Mouse (Mus musculus): Measurements from ENCODE around the gene Olfr94. TPM values are rescaled to one million over a fixed set of nuclear protein-coding genes. Genes with fewer than 3 reads are reported as not detected.

The Olfr94 gene
- polyA plus RNA-seq (2012; ENCODE audit: low replicate concordance): not detected in 2 replicates

DNA sequence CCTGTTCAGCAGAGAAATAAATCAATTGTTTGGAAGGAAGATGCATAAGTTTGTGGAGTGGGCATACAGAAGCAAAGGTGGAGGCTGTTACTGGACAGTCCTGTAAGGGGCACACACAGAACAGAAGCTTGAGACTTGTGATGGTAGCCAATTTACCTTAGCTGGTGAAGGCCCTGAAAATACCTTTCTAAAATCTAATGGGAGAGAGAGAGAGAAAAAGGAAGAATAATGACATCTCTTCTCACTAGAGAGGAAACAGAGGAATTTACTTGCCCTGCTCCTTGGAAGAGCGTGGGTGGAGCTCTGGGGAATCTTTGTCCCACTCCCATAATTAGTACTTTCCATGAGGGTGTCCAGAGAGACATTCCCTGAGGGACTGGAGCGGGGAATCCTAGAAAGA lies at the start of gene Olfr94:
TSS of gene Olfr94 (minus strand) at position 101 of the 400 bp plus-strand sequence.

DNA sequence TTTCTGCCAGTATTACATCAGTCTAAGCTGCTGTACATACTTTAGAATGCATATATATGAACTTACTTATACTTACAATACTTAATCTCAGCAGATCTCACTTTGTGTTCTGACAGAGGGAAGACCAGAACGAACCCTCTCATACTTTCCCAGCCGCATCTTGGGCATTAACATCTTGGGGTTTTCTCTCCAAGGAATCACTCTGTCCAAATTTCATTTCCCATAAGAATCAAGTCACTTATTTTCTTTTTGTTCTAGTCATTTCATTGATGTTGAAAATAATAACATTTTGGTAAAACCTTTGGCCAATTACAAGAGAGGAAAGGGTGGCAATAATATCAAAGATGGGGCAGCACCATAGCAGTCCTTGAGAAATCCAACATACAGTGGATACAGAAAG lies 36.4 kb upstream of the Olfr94 start, which contains the start of gene Olfr97:
TSS of gene Olfr97 (minus strand) at position 101 of the 400 bp plus-strand sequence.

DNA sequence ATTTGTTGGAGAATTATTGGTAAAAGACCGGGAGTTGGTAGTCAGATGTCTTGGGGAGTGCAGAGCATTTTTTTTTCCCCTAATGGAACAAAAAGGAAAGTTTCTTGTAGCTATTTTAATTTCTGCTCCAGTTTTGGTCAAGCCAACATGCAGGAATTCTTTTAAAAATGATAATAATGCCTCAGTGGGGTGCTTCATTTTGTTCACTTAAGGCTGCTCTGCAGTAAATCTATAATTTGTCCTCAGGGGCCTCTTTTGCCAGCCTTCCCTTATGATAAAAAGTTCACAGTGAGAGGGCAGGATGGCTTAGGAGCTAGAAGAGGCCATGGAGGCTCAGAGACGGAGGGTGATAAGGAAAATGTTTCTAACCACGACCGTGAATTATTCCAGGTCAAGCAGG lies 19.1 kb upstream of the Olfr94 start, which contains the start of gene Olfr96:
TSS of gene Olfr96 (plus strand) at position 301 of the 400 bp plus-strand sequence.

DNA sequence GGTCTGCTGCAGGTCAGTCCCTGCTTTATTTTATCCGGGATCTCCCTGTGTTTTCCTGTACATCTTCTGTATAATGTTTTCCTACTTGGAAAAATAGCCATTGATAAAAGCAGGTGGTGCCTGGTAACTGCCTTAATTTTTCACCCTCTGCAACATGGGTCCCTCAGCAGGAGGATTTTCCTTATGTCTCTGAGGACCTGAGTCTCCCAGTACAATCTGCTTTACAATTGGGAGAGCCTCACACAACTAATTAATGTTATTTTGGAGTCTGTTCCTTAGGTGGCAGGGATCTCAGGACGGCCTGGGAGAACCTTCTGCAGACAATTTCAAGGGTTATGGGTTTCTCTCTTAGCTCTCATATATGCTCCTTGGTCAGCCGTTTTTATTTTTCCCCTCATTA lies 12.2 kb upstream of the Olfr94 start, which contains the start of gene Olfr95:
TSS of gene Olfr95 (minus strand) at position 101 of the 400 bp plus-strand sequence.

DNA sequence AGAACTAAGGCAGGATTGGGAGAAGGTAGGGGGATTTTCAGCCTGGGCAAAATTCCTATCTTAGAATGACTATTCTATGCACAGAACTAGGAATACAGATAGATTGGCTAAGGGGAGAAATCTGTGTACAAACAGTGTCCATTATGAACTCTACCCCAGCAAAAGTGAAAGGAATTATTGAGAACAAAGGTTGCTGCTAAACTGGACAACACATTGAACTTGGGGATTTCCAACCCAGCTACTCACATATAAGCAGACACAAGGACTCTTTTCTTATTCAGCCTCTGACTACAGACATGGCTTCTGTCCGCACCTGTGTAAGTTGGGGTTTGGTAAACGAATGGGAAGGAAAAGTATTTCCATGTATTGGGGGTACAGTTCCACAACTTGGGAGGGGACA lies 7.1 kb downstream of the Olfr94 start, which contains the start of gene Ubd:
TSS of gene Ubd (plus strand) at position 237 of the 400 bp plus-strand sequence.

DNA sequence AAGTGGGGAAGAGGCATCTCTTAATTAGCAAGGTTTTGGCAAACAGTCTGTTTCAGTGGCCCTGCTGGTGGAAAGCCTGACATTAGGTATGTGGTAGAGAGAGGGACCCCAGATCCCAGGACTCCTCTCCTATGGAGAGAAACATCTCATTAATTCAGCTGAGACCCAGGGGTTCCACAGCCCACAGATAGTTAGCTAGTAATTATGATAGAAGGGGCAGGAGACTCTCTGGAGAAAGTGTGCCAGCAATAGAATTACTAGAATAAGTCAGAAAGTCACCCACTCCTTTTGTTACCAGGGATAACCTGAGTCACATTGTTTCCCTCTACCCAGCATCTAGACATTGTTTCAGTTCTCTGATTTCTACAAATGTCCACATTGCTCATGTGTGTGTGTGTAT lies 39.4 kb downstream of the Olfr94 start, which contains the start of gene Olfr93:
TSS of gene Olfr93 (minus strand) at position 101 of the 400 bp plus-strand sequence.

Other genes starting within 250 kb of the Olfr94 start
- gene Ppp1r11, start 249.3 kb downstream of the Olfr94 start, polyA plus RNA-seq (2012; ENCODE audit: low replicate concordance): 69.5 and 387 TPM in 2 replicates
- 3.8 and 12.0 TPM in 2 replicates for gene Znrd1, start 242.4 kb downstream of the Olfr94 start, polyA plus RNA-seq (2012; ENCODE audit: low replicate concordance)
- gene Znrd1as, start 242.4 kb downstream of the Olfr94 start, polyA plus RNA-seq (2012; ENCODE audit: low replicate concordance): 0.94 TPM in 1 of 2 replicates, not detected in the other
- gene 2410137M14Rik, start 219.8 kb downstream of the Olfr94 start, polyA plus RNA-seq (2012; ENCODE audit: low replicate concordance): not detected in 2 replicates
- 0.10 and 0.42 TPM in 2 replicates for gene H2-M5, start 211.5 kb downstream of the Olfr94 start, polyA plus RNA-seq (2012; ENCODE audit: low replicate concordance)
- 0.12 and 0.34 TPM in 2 replicates for gene Zfp57, start 199.8 kb downstream of the Olfr94 start, polyA plus RNA-seq (2012; ENCODE audit: low replicate concordance)
- 0.13 TPM in 1 of 2 replicates, not detected in the other for gene Mog, start 177.6 kb downstream of the Olfr94 start, polyA plus RNA-seq (2012; ENCODE audit: low replicate concordance)
- 52.6 and 251 TPM in 2 replicates for gene Gabbr1, start 155.0 kb downstream of the Olfr94 start, polyA plus RNA-seq (2012; ENCODE audit: low replicate concordance)
- not detected in 2 replicates for gene Olfr90, start 112.5 kb downstream of the Olfr94 start, polyA plus RNA-seq (2012; ENCODE audit: low replicate concordance)
- gene Olfr91, start 102.7 kb downstream of the Olfr94 start, polyA plus RNA-seq (2012; ENCODE audit: low replicate concordance): not detected in 2 replicates
- gene Olfr92, start 80.9 kb downstream of the Olfr94 start, polyA plus RNA-seq (2012; ENCODE audit: low replicate concordance): not detected in 2 replicates
- gene Olfr93, start 39.5 kb downstream of the Olfr94 start, polyA plus RNA-seq (2012; ENCODE audit: low replicate concordance): not detected in 2 replicates
- gene Ubd, start 7.1 kb downstream of the Olfr94 start, polyA plus RNA-seq (2012; ENCODE audit: low replicate concordance): 0.36 and 0.56 TPM in 2 replicates
- gene Olfr95, start 12.1 kb upstream of the Olfr94 start, polyA plus RNA-seq (2012; ENCODE audit: low replicate concordance): not detected in 2 replicates
- gene Olfr96, start 19.2 kb upstream of the Olfr94 start, polyA plus RNA-seq (2012; ENCODE audit: low replicate concordance): not detected in 2 replicates
- gene Olfr97, start 36.3 kb upstream of the Olfr94 start, polyA plus RNA-seq (2012; ENCODE audit: low replicate concordance): not detected in 2 replicates
- not detected in 2 replicates for gene Olfr98, start 62.8 kb upstream of the Olfr94 start, polyA plus RNA-seq (2012; ENCODE audit: low replicate concordance)
- gene H2-M3, start 69.2 kb upstream of the Olfr94 start, polyA plus RNA-seq (2012; ENCODE audit: low replicate concordance): 2.8 and 9.9 TPM in 2 replicates
- not detected in 2 replicates for gene Olfr99, start 82.5 kb upstream of the Olfr94 start, polyA plus RNA-seq (2012; ENCODE audit: low replicate concordance)
- gene Olfr101, start 103.3 kb upstream of the Olfr94 start, polyA plus RNA-seq (2012; ENCODE audit: low replicate concordance): not detected in 2 replicates
- not detected in 2 replicates for gene Olfr102, start 116.1 kb upstream of the Olfr94 start, polyA plus RNA-seq (2012; ENCODE audit: low replicate concordance)
- not detected in 2 replicates for gene Olfr103, start 138.7 kb upstream of the Olfr94 start, polyA plus RNA-seq (2012; ENCODE audit: low replicate concordance)
- gene Olfr104-ps, start 158.6 kb upstream of the Olfr94 start, polyA plus RNA-seq (2012; ENCODE audit: low replicate concordance): not detected in 2 replicates
- not detected in 2 replicates for gene Olfr105-ps, start 178.0 kb upstream of the Olfr94 start, polyA plus RNA-seq (2012; ENCODE audit: low replicate concordance)
- not detected in 2 replicates for gene Olfr106-ps, start 189.4 kb upstream of the Olfr94 start, polyA plus RNA-seq (2012; ENCODE audit: low replicate concordance)
- not detected in 2 replicates for gene Olfr107, start 198.2 kb upstream of the Olfr94 start, polyA plus RNA-seq (2012; ENCODE audit: low replicate concordance)
- gene Olfr108, start 244.5 kb upstream of the Olfr94 start, polyA plus RNA-seq (2012; ENCODE audit: low replicate concordance): not detected in 2 replicates